In genomic region chr7:79148711-79149266, GRCm38 (mm10) we compare ENCODE assay signal across 8 mouse cellular contexts. TPM values are rescaled to one million over a fixed set of nuclear protein-coding genes. Genes with fewer than 3 reads are reported as not detected.
A peak's percentile ranks its signal among the peaks of the same experiment; 100 is the strongest.
DNase-seq lines count a peak whose midpoint lies in the region; ATAC-seq and TF ChIP-seq lines count a peak whose summit lies in the region.

TSS of gene Mfge8 (minus strand) at chr7:79149060.

- H3K9me3 ChIP-seq in forebrain, embryonic 15.5 days = no peaks in the 10 kb centered on the region
- H3K9me3 ChIP-seq in liver, postnatal 0 days (ENCODE audit: low read length) = no peaks in the 10 kb centered on the region
- H3K9me3 ChIP-seq in neural tube, embryonic 13.5 days = no peaks in the 10 kb centered on the region

- under 1% methylated on average over 39 of the region's 39 CpGs for WGBS in forebrain, embryonic 15.5 days
- under 1% methylated on average over 39 of the region's 39 CpGs for WGBS in large intestine, adult 2 months
- 0% methylated on average over 38 of the region's 39 CpGs for WGBS in liver, postnatal 0 days (ENCODE audit: insufficient replicate concordance)
- WGBS in neural tube, embryonic 13.5 days = under 1% methylated on average over 39 of the region's 39 CpGs

- peak within 1 kb of the TSS; percentile 49 for H3K9ac ChIP-seq in forebrain, embryonic 15.5 days (replicated peaks)
- H3K9ac ChIP-seq in liver, postnatal 0 days (replicated peaks) = peak within 1 kb of the TSS; percentile 69
- peak within 1 kb of the TSS; percentile 63 for H3K9ac ChIP-seq in neural tube, embryonic 13.5 days

- ATAC-seq in cerebellum, adult (ENCODE audit: insufficient number of reproducible peaks, low FRiP score, low TSS enrichment) = peak; percentile 62
- ATAC-seq in forebrain, embryonic 15.5 days (replicated peaks) = peak; percentile 94
- ATAC-seq in liver, postnatal 0 days = peak; percentile 93
- ATAC-seq in neural tube, embryonic 13.5 days (ENCODE audit: low read depth) = peak; percentile 95

- H3K27me3 ChIP-seq in forebrain, embryonic 15.5 days = no peaks in the 10 kb centered on the region
- H3K27me3 ChIP-seq in liver, postnatal 0 days (ENCODE audit: insufficient read depth, low read length) = no peaks in the 10 kb centered on the region
- no peaks in the 10 kb centered on the region for H3K27me3 ChIP-seq in neural tube, embryonic 13.5 days
- H3K27me3 ChIP-seq in testis, adult 2 months (ENCODE audit: control insufficient read depth, insufficient read depth, low read length) = no peaks in the 10 kb centered on the region

- H3K4me1 ChIP-seq in forebrain, embryonic 15.5 days = peaks cover 25% of the 10 kb centered on the region
- peaks cover 5% of the 10 kb centered on the region; the same call in 1 of the 2 replicates for H3K4me1 ChIP-seq in liver, postnatal 0 days (ENCODE audit: insufficient read depth)
- H3K4me1 ChIP-seq in neural tube, embryonic 13.5 days (replicated peaks) = peaks cover 27% of the 10 kb centered on the region
- H3K4me1 ChIP-seq in testis, adult 2 months (ENCODE audit: control insufficient read depth, insufficient read depth, low read length) = peaks cover 5% of the 10 kb centered on the region

- DNase-seq in ES-CJ7 (ENCODE audit: low read depth, low spot score) = peak; percentile 92
- DNase-seq in heart, postnatal 14 days = peak; percentile 93 to 95
- DNase-seq in large intestine, adult 2 months (ENCODE audit: low read depth, low spot score) = peak; percentile 54
- peak; percentile 87 for DNase-seq in liver, postnatal 0 days

- intact Hi-C loops in heart, postnatal 14 days (cut with DNase I) = loop anchor here (5.0 kb wide), 1 partner anchor 44 kb away; no protein-coding TSS in a partner anchor

- no peak for TF ChIP-seq EP300 in liver, postnatal 0 days (IDR thresholded peaks at IDR 0.05; ENCODE audit: low read depth)

- peak; percentile 68 for TF ChIP-seq POLR2A in testis, adult 2 months (IDR thresholded peaks at IDR 0.05; ENCODE audit: control insufficient read depth, low read depth, low read length)

- H3K4me2 ChIP-seq in forebrain, embryonic 15.5 days (replicated peaks) = peak within 1 kb of the TSS; percentile 92
- H3K4me2 ChIP-seq in liver, postnatal 0 days (ENCODE audit: low read depth, low read length) = peak within 1 kb of the TSS; percentile 92
- peak within 1 kb of the TSS; percentile 89 for H3K4me2 ChIP-seq in neural tube, embryonic 13.5 days

- H3K36me3 ChIP-seq in forebrain, embryonic 15.5 days = no peaks in the 10 kb centered on the region
- H3K36me3 ChIP-seq in liver, postnatal 0 days (replicated peaks; ENCODE audit: insufficient read depth, low read length) = no peaks in the 10 kb centered on the region
- no peaks in the 10 kb centered on the region for H3K36me3 ChIP-seq in neural tube, embryonic 13.5 days
- H3K36me3 ChIP-seq in testis, adult 2 months (ENCODE audit: control insufficient read depth, insufficient read depth, low read length) = no peaks in the 10 kb centered on the region

- H3K4me3 ChIP-seq in forebrain, embryonic 15.5 days = peak within 1 kb of the TSS; percentile 64
- peak within 1 kb of the TSS; percentile 68 for H3K4me3 ChIP-seq in liver, postnatal 0 days (ENCODE audit: low read depth, low read length)
- H3K4me3 ChIP-seq in neural tube, embryonic 13.5 days = peak within 1 kb of the TSS; percentile 47
- H3K4me3 ChIP-seq in testis, adult 2 months (ENCODE audit: control insufficient read depth, low read depth, low read length) = peak within 1 kb of the TSS; percentile 87

- TF ChIP-seq CTCF in liver, postnatal 0 days (IDR thresholded peaks at IDR 0.05; ENCODE audit: low read depth) = no peak
- TF ChIP-seq CTCF in testis, adult 2 months (IDR thresholded peaks at IDR 0.05; ENCODE audit: control insufficient read depth, insufficient read depth, insufficient replicate concordance, low read depth, low read length) = no peak

- H3K27ac ChIP-seq in forebrain, embryonic 15.5 days (replicated peaks) = no peak within 1 kb of the TSS
- H3K27ac ChIP-seq in liver, postnatal 0 days (ENCODE audit: low read depth) = 0 out of 2 replicates have a peak within 1 kb of the TSS, but pooled peaks have one; percentile 34
- H3K27ac ChIP-seq in neural tube, embryonic 13.5 days (replicated peaks) = no peak within 1 kb of the TSS
- peak within 1 kb of the TSS; percentile 40; the same call in 1 of the 2 replicates for H3K27ac ChIP-seq in testis, adult 2 months (ENCODE audit: control insufficient read depth, insufficient read depth, low read depth, low read length)

RNA-seq across cellular contexts. Expression of gene Mfge8, which starts in this region (rescaled TPM):
- polyA plus RNA-seq in forebrain, embryonic 15.5 days (2015; fragmentation: Nextera tagmentation; extraction: Ambion mirVana) = 166 and 192 TPM in 2 replicates
- 100 to 1,000 TPM; 145 to 153 TPM for total RNA-seq in heart, postnatal 14 days (2021)
- polyA plus RNA-seq in large intestine, adult 2 months (2012; rRNA removed) = 183 and 218 TPM in 2 replicates
- polyA plus RNA-seq in liver, postnatal 0 days (2015; fragmentation: Nextera tagmentation; extraction: Ambion mirVana) = 55.5 and 61.1 TPM in 2 replicates
- 59.3 and 61.1 TPM in 2 replicates for polyA plus RNA-seq in neural tube, embryonic 13.5 days (2015; fragmentation: Nextera tagmentation; extraction: Ambion mirVana)
- 78.3 and 82.3 TPM in 2 replicates for polyA plus RNA-seq in testis, adult 2 months (2012; rRNA removed)

Comparison
In these comparisons a context has a peak if more than half of its experiments do, and no peak if none do; other contexts are left out.
1. H3K27ac ChIP-seq: peak in liver, postnatal 0 days (single experiment) and testis, adult 2 months (single experiment); none in forebrain, embryonic 15.5 days (single experiment) and neural tube, embryonic 13.5 days (single experiment).
2. Peak in every context shown above with its lines, with median percentiles within 50 percentile points of each other: DNase-seq, ATAC-seq, H3K4me2 ChIP-seq, H3K4me3 ChIP-seq and H3K9ac ChIP-seq.